Mouse (Mus musculus) v-Abl transformed pro-B cells (cell line): ENCODE results near the gene Tln1.

ENCODE experiments used
- in situ Hi-C, 2 experiments: fragments of 400-800 bp; cut with MboI; formaldehyde crosslinking; loops; one replicate each; pipeline ENCODE4 v1.15.1; 2025; ENCODE audit not compliant: unreplicated experiment in 2 of 2

Gene Tln1

DNA sequence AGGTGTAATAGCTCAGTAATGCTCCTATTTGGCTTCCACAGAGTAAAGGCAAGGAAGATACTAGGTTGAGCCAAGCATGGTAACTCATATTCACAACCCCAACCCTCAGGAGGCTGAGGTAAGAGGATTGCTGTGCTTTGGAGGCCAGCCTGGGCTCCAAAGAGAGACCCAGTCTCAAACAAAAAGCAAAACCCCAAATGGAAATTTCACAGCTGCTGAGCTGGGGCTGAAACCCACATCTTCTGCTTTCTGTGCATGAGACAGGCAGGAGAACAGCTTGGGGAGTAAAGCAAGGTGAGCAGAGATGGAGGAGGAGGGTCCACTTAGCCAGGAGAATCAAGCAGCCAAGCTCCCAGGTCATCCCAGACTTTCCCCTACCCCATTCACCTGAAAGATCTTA, 8.6 kb downstream of the Tln1 start:
- in situ Hi-C loops, result loop anchor here in 1 of 2 experiments (10.0 kb wide), 1 partner anchor 119 kb away; no protein-coding TSS in a partner anchor

DNA sequence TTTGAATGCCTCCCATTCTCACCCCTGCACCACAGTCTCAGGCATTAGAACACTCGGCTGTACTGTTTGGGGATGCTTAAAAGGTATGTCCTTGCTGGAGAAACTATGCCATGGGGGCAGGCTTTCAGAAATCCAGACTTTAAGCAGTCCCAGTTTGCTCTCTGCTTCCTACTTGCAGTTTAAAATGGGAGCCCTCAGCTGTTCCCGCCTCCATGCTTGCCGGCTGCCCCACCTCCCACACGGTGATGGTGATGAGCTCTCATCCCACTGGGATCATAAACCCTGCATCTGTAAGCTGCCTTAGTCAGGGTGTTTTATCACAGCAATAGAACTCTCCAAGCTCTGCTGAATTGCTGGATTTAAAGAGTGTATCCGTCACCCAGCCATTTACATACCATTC, 10.1 kb downstream of the Tln1 start:
- in situ Hi-C loops, result loop anchor here in 1 of 2 experiments (10.0 kb wide), 1 partner anchor 118 kb away; no protein-coding TSS in a partner anchor

DNA sequence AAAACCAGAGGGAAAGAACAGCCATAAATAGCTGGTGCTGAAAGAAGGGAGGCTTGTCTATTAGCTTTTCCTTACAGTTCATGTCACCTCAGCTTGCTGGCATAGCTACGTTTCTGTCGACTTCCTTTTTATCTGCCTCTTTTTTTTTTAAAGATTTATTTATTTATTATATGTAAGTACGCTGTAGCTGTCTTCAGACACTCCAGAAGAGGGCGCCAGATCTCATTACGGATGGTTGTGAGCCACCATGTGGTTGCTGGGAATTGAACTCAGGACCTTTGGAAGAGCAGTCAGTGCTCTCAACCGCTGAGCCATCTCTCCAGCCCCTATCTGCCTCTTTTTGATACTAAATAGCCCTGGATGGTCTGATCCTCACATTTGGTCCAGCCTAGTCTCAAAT, 10.6 kb downstream of the Tln1 start:
- in situ Hi-C loops, result loop anchor here in 1 of 2 experiments (10.0 kb wide), 1 partner anchor 117 kb away; no protein-coding TSS in a partner anchor

DNA sequence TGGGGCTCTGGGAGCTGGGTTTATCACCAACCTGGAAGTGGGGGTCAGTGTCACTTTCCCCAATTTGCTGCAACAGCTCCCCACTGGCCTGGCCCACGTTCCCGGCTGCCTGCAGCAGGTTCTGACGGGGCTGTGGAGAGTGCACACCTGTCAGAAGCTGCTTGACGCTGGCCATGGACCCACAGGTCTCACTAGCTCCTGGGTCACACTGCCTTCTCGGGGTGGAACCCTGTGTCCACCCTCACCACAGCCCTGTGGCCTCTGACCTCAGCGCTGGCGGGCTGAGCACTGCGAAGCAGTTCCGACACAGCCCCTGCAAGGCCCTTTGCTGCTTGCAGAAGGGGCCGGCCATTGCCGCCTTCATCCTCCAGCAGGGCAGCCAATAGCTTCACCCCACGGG, 13.4 kb downstream of the Tln1 start:
- in situ Hi-C loops, result loop anchor here in 1 of 2 experiments (25.0 kb wide), 1 partner anchor 313 kb away; the partner anchor contains the start of gene Olfr155

DNA sequence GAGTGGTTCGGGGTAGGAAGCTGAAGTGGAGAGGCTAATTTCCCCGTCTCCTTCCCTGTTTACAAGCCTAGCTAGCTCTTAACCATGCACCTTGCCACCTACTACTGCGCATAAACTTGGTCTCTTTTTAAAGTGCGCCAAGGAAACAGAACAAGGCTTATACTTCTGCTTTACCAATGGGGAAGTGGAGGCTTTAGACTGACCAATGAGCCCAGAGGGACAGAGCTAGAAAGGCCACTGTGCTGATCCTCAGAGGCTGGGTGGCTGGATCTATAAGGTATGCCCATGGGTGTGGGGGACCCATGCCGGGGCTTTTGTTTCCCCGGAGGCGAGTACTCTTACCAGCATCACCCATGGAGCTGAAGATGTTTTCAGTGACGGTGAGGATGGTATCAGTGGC, 15.3 kb downstream of the Tln1 start:
- in situ Hi-C loops, result loop anchor here in 1 of 2 experiments (25.0 kb wide), 1 partner anchor 315 kb away; the partner anchor contains the start of gene Olfr155

DNA sequence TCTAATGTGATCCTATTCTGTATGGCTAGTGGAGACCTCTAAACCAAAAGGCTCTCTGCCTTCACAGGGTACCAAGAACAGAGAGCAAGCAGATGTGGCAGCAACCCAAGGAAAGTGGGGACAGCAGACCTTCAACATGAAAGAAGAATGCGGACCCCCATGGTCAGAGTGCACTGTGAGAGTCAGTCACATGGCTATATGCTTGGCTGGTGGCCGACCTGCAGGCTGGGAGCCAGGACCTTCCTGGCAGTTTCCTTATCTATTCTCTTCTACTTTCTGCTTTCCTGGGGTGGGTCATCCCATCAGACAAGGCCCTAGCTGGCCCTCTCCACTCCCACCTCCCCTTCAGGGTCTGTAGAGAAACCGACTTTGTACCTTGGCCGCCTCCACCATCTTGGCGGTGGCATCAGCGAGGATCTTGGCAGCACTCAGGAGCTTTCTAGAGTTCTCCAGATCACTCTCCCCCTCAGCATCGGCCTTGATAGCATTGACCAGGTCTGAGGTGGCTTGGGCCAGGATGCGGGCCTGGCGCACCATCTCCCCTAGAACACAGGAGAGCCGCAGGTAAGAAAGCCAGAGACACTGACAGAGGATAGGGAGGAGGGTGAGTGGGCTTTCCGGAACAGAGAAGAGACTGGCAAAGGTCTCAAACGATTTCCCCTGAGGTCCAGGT, 16.0 kb downstream of the Tln1 start:
- in situ Hi-C loops, result loop anchor here in 1 of 2 experiments (25.0 kb wide), 1 partner anchor 316 kb away; the partner anchor contains the start of gene Olfr155

DNA sequence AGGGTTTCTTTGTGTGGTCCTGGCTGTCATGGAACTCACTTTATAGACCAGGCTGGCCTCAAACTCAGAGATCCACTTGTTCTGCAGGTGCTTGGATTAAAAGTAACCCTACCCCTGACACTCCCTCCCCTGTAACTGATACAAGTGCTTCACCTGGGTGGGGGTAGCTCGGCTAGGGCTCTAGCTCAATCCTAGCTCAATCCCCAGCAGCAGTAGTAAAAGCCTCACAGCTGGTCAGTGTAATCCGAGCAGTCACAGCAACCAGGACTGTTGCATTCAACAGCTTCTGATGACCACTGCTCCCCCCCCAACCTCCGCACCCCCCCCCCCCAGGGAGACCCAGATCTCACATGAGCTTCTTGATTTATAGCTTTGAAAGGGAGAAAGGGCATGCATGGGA, 20.4 kb downstream of the Tln1 start:
- in situ Hi-C loops, result loop anchor here in 1 of 2 experiments (25.0 kb wide), 1 partner anchor 320 kb away; the partner anchor contains the start of gene Olfr155

DNA sequence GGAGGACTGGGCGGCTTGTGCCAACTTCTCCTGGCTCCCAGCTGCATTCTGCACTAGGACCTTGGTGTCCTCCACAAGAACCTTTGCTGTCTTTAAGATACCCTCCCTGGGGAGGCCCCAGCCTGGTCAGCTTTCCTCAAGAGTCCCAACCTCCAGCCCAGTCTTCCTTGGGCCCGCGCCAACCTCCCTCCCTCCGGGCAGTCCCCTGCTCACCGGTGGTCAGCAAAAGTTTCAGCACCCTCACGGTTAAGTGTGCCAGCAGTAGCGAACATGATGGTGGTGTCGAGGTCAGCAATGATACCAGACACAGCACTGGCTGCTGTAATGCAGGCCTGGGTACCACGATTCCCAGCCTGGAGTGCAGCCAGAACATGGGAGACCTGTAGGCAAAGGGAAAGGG, 26.5 kb downstream of the Tln1 start:
- in situ Hi-C loops, result loop anchor here in 1 of 2 experiments (25.0 kb wide), 1 partner anchor 326 kb away; the partner anchor contains the start of gene Olfr155

DNA sequence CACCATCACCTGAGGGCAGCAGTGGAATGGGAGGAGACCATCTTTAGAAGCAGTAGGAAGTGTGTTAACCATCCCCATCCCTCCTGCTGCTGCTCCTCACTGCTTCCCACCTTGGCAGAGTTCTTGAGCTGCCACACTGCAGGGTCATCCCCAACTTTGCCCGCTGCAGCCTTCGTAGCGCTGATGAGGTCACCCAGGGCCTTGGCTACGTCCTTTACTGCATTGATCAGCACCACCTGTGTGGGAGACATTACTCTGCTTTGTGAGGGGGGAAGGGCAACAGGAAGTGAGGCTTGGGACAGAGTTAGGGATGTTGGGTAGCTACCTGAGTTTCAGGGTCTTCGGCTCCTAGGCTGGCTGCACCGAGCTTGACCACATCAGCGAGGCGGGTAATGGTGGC, 26.9 kb downstream of the Tln1 start:
- in situ Hi-C loops, result loop anchor here in 1 of 2 experiments (25.0 kb wide), 1 partner anchor 327 kb away; the partner anchor contains the start of gene Olfr155

DNA sequence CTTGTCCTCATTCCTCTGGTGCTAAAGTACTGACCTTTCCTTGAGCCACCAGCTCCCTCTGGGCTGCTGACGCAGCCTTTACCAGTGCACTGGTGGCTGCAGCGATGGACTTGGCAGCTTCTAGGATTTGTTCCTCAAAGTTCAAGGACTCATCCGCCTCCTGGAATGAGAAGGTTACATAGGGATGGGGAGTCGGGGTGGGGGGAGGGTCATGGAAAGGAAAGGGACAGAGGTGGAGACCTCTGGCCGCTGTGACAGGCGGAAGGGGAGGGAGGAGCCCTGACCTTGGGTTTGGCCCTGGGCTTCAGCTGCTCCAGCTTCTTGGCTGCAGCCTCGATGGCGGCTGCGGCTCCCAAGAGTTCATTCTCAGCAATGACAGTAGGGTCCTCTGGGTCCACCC, 29.2 kb downstream of the Tln1 start:
- in situ Hi-C loops, result loop anchor here in 1 of 2 experiments (25.0 kb wide), 1 partner anchor 329 kb away; the partner anchor contains the start of gene Olfr155

DNA sequence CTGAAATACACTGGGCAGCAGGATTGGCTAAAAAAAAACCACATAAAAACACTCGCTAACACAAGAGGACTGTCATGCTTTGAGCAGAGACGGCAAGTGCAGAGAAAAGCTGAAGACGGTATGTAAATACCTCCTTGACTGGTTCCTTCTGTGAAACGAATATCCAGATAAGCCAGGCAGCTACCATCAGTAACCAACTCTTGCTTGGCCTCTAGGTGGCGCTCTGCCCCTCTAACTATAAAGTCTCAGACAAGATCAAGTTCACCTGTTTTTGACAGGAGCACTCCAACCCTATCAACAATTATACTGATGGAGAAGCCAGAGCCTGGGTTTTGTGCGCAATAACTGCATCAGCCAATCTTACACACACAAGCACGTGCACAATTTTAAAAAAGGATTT, 31.9 kb downstream of the Tln1 start:
- in situ Hi-C loops, result loop anchor here in 1 of 2 experiments (25.0 kb wide), 1 partner anchor 332 kb away; the partner anchor contains the start of gene Olfr155

DNA sequence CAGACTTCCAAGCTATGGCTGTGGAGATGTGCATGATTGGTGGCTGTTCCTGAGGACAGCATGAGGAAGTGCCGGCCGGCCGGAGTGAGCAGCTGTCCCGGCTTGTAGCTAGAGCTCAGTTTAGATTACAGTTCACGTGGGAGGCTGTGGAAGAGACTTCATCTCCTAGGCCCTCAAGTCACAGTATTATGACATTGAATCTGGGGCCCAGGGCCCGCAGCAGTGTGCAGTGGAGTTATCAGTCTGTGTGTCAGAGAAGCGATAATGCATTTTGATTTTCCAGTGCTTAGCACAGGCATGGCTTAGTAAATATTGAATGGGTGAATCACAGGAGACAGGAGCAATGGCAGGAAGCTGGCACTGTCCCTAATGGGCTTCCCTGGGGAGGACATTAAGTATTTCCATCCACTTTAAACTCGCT, 32.4 kb downstream of the Tln1 start:
- in situ Hi-C loops, result loop anchor here in 1 of 2 experiments (25.0 kb wide), 1 partner anchor 332 kb away; the partner anchor contains the start of gene Olfr155

DNA sequence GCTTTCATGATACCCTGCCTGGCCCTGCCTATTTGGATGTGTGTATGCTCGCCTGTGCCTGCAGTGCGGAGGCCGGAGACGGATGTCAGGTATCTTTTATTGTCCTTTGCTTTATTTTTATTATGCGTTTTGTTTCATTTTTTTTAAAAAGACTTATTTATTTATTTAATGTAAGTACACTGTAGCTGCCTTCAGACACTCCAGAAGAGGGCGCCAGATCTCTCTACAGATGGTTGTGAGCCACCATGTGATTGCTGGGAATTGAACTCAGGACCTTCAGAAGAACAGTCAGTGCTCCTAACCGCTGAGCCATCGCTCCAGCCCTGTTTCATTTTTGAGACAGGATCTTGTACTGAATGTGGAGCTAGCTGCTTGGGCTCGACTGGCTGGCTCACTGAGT, 34.0 kb downstream of the Tln1 start:
- in situ Hi-C loops, result loop anchor here (5.0 to 25.0 kb wide), 4 partner anchors 46 to 334 kb away; partner anchors contain the start of genes Olfr71 (in 2 of the 2), Tesk1 (in 2 of the 2), Olfr155 (in 1 of the 2) and Sit1 (in 1 of the 2)

DNA sequence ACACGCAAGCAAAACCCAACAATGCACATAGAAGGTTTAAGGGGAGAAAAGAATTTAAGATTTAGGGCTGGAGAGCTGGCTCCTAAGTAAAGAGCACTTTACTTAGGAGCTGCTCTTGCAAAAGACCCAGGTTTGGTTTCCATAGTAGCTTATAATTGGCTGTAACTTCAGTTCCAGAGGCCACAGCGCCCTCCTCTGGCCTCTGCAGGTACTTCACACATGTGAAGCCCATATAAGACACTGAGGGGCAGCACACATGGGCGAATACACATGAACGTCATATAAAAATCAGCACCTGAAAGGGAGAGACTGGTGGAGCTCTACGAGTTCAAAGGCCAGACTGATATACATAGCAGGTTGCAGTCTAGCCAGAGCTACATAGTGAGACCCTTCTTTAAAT, 34.6 kb downstream of the Tln1 start:
- in situ Hi-C loops, result loop anchor here (5.0 to 25.0 kb wide), 4 partner anchors 46 to 334 kb away; partner anchors contain the start of genes Olfr71 (in 2 of the 2), Tesk1 (in 2 of the 2), Olfr155 (in 1 of the 2) and Sit1 (in 1 of the 2)

DNA sequence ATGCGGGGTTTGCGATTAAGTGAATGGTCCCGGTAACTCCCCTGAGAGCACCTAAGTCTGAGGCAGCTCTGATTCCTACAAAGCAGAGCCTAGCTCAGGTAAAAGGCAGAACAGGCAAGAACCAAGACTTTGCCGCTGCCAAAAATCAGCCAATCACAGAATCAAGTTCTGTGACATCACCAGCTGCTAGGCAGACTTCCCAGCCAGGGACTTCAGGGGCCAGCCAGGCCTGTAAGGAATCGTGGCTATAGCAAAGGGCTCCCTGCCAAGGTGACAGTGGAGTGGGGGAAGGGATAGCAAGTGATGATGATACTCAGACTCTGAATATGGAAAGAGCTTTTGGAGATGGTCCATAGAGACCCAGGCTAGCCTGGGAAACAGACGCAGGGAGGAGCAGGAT, 42.5 kb downstream of the Tln1 start:
- in situ Hi-C loops, result no loop called here

DNA sequence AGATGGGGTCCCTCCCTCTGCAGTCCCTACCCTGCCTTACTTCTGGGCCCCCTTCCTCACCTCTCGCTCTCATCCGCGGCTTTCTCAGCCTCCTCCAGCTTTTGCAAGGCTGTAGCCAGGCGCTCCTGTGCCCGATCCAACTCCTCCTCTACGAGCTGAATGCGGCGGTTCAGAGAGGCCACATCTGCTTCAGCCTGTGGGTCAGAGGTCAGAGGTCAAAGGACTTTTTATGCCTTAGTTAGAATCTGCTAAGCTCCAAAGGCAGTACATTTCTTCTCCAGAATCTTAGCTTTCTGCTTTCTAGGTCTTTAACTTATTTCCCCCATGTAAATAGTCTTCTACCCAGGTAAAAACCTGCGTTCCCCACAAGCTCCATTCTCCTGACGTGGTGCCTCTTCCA, 42.9 kb downstream of the Tln1 start:
- in situ Hi-C loops, result no loop called here

DNA sequence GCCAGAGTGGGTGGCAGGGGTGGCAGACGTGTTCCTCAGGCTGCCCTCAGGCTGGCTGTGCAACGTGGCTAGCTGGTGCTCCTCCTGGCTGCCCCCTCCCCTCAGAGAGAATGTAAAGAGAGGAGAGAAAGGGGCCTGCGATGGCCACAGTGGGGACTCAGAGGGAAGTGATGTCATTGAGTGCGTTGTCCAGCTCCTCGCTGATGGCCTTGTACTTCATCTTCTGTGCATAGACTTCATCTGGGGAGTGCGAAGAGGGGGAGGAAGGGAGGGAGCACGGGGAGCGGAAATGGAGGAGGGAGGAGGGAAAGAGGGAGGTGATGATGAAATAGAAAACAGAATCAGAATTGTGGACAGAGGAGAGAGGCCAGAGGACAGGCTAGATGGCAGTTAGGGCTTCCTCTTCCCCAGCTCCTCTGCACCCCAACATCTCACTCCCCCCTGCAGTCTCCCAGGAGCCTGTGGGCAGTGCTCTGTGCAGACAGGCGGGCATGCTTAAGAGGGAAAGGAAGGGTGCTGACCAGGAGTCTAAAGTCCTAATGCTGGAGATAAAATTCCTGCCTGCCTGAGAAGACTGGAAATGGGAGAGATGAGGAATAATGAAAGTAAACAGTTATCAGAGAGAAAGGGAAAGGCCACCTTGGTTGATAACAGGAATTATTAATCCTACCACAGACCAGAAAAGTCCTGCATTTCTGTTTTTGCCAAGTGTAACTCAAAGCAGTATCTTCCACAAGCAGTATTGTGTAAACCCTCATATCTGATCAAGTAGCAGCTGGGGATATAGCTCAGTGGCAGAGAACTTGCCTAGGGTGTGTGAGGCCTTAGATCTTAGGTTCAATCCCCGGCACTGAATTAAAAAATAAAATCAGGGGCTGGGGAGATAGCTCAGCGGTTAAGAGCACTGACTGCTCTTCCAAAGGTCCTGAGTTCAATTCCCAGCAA, 46.5 kb downstream of the Tln1 start:
- in situ Hi-C loops, result no loop called here

DNA sequence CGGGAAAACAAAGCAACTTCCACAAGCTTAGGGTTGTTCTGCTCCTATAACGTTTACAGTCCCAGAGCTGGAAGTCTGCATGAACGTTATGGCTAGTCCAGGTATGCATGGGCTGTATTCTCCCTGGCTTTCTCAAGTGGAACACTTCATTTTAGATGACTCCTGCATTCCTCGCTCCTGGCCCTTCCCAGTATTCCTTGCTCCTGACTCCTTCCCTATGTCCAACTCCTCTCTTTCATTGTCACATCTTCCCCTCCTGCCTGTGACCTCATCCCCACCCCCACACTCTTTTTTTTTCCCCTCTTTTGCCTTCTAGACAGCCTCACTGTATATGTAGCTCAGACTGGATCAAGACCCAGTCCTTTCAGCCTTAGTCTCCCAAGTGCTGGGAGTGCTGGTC, 48.7 kb downstream of the Tln1 start:
- in situ Hi-C loops, result no loop called here

DNA sequence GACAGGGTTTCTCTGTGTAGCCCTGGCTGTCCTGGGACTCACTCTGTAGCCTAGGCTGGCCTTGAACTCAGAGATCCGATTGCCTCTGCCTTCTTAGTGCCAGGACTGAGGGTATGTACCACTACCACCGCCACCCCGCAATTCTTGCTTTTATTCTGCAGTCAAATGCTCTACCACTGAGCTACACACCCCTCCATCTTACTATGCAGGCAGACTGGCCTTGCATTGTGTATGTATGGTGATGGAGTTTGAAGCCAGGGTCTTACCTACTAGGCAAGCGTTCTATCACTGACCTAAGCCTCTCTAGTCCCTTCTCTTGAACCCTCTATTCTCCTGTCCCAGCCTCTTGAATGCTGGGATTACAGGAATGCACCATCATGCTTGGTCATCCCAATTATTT, 49.2 kb downstream of the Tln1 start:
- in situ Hi-C loops, result no loop called here

DNA sequence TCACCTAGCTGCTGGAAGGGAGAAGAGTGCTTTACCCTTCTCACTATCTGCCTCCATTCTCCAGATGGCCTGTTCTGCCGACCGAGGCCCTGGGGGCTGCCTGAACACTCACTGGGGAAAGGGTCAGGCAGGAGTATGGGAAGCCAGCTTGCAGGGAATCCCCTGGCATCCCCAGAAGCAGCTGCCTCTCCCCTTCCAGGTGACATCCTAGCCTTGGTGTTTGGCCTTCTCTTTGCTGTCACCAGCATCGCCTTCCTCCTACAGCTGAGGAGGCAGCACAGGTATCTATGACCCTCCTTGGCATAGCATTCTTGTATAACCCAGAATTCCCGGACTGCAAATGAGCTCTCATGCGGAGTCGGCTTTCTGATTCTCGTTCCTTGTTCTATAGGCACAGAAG, 49.8 kb downstream of the Tln1 start:
- in situ Hi-C loops, result no loop called here
